Mouse (Mus musculus): ENCODE data around the gene Fgf10. TPM values are rescaled to one million over a fixed set of nuclear protein-coding genes. Genes with fewer than 3 reads are reported as not detected.

Gene Fgf10
- polyA plus RNA-seq, 1 experiment, result not detected

GRCm38 (mm10) chr13:118664901-118665300, 4.7 kb upstream of the Fgf10 start:
- H3K27ac ChIP-seq (ENCODE audit: insufficient read depth, low read depth, low read length), result no peak overlapping the region
- no peaks in the 10 kb centered on the region for H3K4me1 ChIP-seq (ENCODE audit: control insufficient read depth, insufficient read depth, low read length)
- TF ChIP-seq POLR2A (IDR thresholded peaks at IDR 0.05; ENCODE audit: borderline replicate concordance, low read depth, low read length), result no peak
- no peak for TF ChIP-seq CTCF (IDR thresholded peaks at IDR 0.05; ENCODE audit: low read depth, low read length)
- no peak overlapping the region for H3K4me3 ChIP-seq (ENCODE audit: insufficient read depth, low read length)

- TF ChIP-seq CTCF (IDR thresholded peaks at IDR 0.05; ENCODE audit: low read depth, low read length), result no peak
- no peak for TF ChIP-seq POLR2A (IDR thresholded peaks at IDR 0.05; ENCODE audit: borderline replicate concordance, low read depth, low read length)
- Histone ChIP-seq H3K27ac (ENCODE audit: insufficient read depth, low read depth, low read length) (no peak overlapping the region), H3K4me1 (ENCODE audit: control insufficient read depth, insufficient read depth, low read length) (no peaks in the 10 kb centered on the region), H3K4me3 (ENCODE audit: insufficient read depth, low read length) (no peak overlapping the region)
These were observed 9.6 kb downstream of the Fgf10 start for GRCm38 (mm10) chr13:118679228-118679627.

- H3K27ac ChIP-seq (ENCODE audit: insufficient read depth, low read depth, low read length), result no peak overlapping the region
- no peaks in the 10 kb centered on the region for H3K4me1 ChIP-seq (ENCODE audit: control insufficient read depth, insufficient read depth, low read length)
- TF ChIP-seq POLR2A (IDR thresholded peaks at IDR 0.05; ENCODE audit: borderline replicate concordance, low read depth, low read length) (no peak), CTCF (IDR thresholded peaks at IDR 0.05; ENCODE audit: low read depth, low read length) (no peak)
- no peak overlapping the region for H3K4me3 ChIP-seq (ENCODE audit: insufficient read depth, low read length)
These were observed 23.5 kb downstream of the Fgf10 start for GRCm38 (mm10) chr13:118693049-118693448.

- Histone ChIP-seq H3K4me3 (ENCODE audit: insufficient read depth, low read length) (no peak overlapping the region), H3K27ac (ENCODE audit: insufficient read depth, low read depth, low read length) (no peak overlapping the region), H3K4me1 (ENCODE audit: control insufficient read depth, insufficient read depth, low read length) (no peaks in the 10 kb centered on the region)
- TF ChIP-seq POLR2A (IDR thresholded peaks at IDR 0.05; ENCODE audit: borderline replicate concordance, low read depth, low read length), result no peak
- TF ChIP-seq CTCF (IDR thresholded peaks at IDR 0.05; ENCODE audit: low read depth, low read length), result no peak
These were observed 25.5 kb downstream of the Fgf10 start for GRCm38 (mm10) chr13:118695103-118695502.

GRCm38 (mm10) chr13:118703727-118704126, 34.1 kb downstream of the Fgf10 start:
- no peaks in the 10 kb centered on the region for H3K4me1 ChIP-seq (ENCODE audit: control insufficient read depth, insufficient read depth, low read length)
- no peak for TF ChIP-seq POLR2A (IDR thresholded peaks at IDR 0.05; ENCODE audit: borderline replicate concordance, low read depth, low read length)
- no peak for TF ChIP-seq CTCF (IDR thresholded peaks at IDR 0.05; ENCODE audit: low read depth, low read length)
- no peak overlapping the region for H3K4me3 ChIP-seq (ENCODE audit: insufficient read depth, low read length)
- H3K27ac ChIP-seq (ENCODE audit: insufficient read depth, low read depth, low read length), result no peak overlapping the region

GRCm38 (mm10) chr13:118705716-118706115, 36.1 kb downstream of the Fgf10 start:
- H3K27ac ChIP-seq (ENCODE audit: insufficient read depth, low read depth, low read length), result no peak overlapping the region
- no peak for TF ChIP-seq CTCF (IDR thresholded peaks at IDR 0.05; ENCODE audit: low read depth, low read length)
- no peak overlapping the region for H3K4me3 ChIP-seq (ENCODE audit: insufficient read depth, low read length)
- no peaks in the 10 kb centered on the region for H3K4me1 ChIP-seq (ENCODE audit: control insufficient read depth, insufficient read depth, low read length)

GRCm38 (mm10) chr13:118709912-118710311, 40.3 kb downstream of the Fgf10 start:
- Histone ChIP-seq H3K4me1 (ENCODE audit: control insufficient read depth, insufficient read depth, low read length) (no peaks in the 10 kb centered on the region), H3K27ac (ENCODE audit: insufficient read depth, low read depth, low read length) (no peak overlapping the region), H3K4me3 (ENCODE audit: insufficient read depth, low read length) (no peak overlapping the region)
- no peak for TF ChIP-seq POLR2A (IDR thresholded peaks at IDR 0.05; ENCODE audit: borderline replicate concordance, low read depth, low read length)

- H3K27ac ChIP-seq (ENCODE audit: insufficient read depth, low read depth, low read length), result no peak overlapping the region
- TF ChIP-seq POLR2A (IDR thresholded peaks at IDR 0.05; ENCODE audit: borderline replicate concordance, low read depth, low read length) (no peak), CTCF (IDR thresholded peaks at IDR 0.05; ENCODE audit: low read depth, low read length) (no peak)
- no peak overlapping the region for H3K4me3 ChIP-seq (ENCODE audit: insufficient read depth, low read length)
- H3K4me1 ChIP-seq (ENCODE audit: control insufficient read depth, insufficient read depth, low read length), result no peaks in the 10 kb centered on the region
These were observed 44.1 kb downstream of the Fgf10 start for GRCm38 (mm10) chr13:118713626-118714150.

- Histone ChIP-seq H3K4me3 (ENCODE audit: insufficient read depth, low read length) (no peak overlapping the region), H3K4me1 (ENCODE audit: control insufficient read depth, insufficient read depth, low read length) (no peaks in the 10 kb centered on the region), H3K27ac (ENCODE audit: insufficient read depth, low read depth, low read length) (no peak overlapping the region)
- no peak for TF ChIP-seq CTCF (IDR thresholded peaks at IDR 0.05; ENCODE audit: low read depth, low read length)
- TF ChIP-seq POLR2A (IDR thresholded peaks at IDR 0.05; ENCODE audit: borderline replicate concordance, low read depth, low read length), result no peak
These were observed 44.9 kb downstream of the Fgf10 start for GRCm38 (mm10) chr13:118714284-118715065.

Data from bone marrow macrophage, adult 2 months (primary cell).